ENCODE assay signal across 10 mouse cellular contexts in the genomic region with DNA sequence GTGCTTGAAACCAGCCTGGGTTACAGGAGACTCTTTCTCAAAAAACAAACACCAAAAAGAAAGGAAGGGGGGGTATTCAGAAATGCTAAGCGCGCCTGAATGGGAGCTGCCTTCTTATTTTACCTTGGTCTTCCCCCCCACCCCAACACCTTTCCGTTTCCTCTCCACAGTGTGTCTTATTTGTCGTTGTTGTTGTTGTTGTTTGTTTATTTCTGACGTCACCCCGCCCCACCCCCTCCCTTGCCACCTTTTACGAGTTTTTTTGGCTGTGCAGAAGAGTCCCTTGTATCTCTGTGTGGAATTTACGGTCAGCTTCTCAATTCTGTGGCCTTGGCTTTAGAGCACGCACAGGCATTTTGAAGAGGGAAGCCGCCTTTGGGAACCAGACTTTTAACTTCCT. TPM values are rescaled to one million over a fixed set of nuclear protein-coding genes. Genes with fewer than 3 reads are reported as not detected.
DNase-seq lines count a peak whose midpoint lies in the region; ATAC-seq and TF ChIP-seq lines count a peak whose summit lies in the region.
"Had no signal": no experiment of that assay in that cellular context is flagged by ENCODE, and none has a peak within 500 bp of the region (broad histone marks: within the 10 kb centered on the region; RNA-seq: fewer than 3 reads in every experiment).

No protein-coding gene starts in this region.

- no peak for TF ChIP-seq RAD21 in CH12.LX (IDR thresholded peaks at IDR 0.05; ENCODE audit: low read depth, low read length)

- TF ChIP-seq POLR2A in CH12.LX (IDR thresholded peaks at IDR 0.05; ENCODE audit: low read depth, low read length): no peak

- no peak overlapping the region for H3K27ac ChIP-seq in heart, embryonic 16.5 days (ENCODE audit: low read length)
- H3K27ac ChIP-seq in CH12.LX (ENCODE audit: insufficient read depth, low read depth): no peak overlapping the region
- no peak overlapping the region for H3K27ac ChIP-seq in hindbrain, embryonic 12.5 days
- peak overlapping the region; percentile 75 for H3K27ac ChIP-seq in liver, postnatal 0 days (ENCODE audit: low read depth)
- H3K27ac ChIP-seq: liver, embryonic 14.5 days had no signal

- 57% methylated on average over 10 of the region's 10 CpGs for WGBS in heart, embryonic 16.5 days
- WGBS in hindbrain, embryonic 12.5 days: 72% methylated on average over 10 of the region's 10 CpGs
- WGBS in liver, postnatal 0 days (ENCODE audit: insufficient replicate concordance): 41% methylated on average over 10 of the region's 10 CpGs

- intact Hi-C loops in heart, postnatal 25 days (cut with DNase I): no loop called here

- no peaks in the 10 kb centered on the region for H3K9me3 ChIP-seq in heart, embryonic 16.5 days (replicated peaks; ENCODE audit: control insufficient read depth, low read length)
- H3K9me3 ChIP-seq in CH12.LX (replicated peaks; ENCODE audit: low read length): no peaks in the 10 kb centered on the region
- H3K9me3 ChIP-seq in hindbrain, embryonic 12.5 days (replicated peaks): no peaks in the 10 kb centered on the region
- H3K9me3 ChIP-seq in liver, postnatal 0 days (ENCODE audit: low read length): no peaks in the 10 kb centered on the region

- no peak for TF ChIP-seq CTCF in CH12.LX (conservative IDR thresholded peaks at IDR 0.05 in 1 of 2, IDR thresholded peaks at IDR 0.05 in 1 of 2; ENCODE audit: low read depth in 2 of 2, low read length in 2 of 2)
- no peak for TF ChIP-seq CTCF in liver, postnatal 0 days (IDR thresholded peaks at IDR 0.05; ENCODE audit: low read depth)

- H3K9ac ChIP-seq in heart, embryonic 16.5 days (ENCODE audit: low read length): peak overlapping the region; percentile 74
- H3K9ac ChIP-seq in CH12.LX (ENCODE audit: insufficient read depth, low read depth): peak overlapping the region; percentile 75; the same call in 1 of the 2 replicates
- H3K9ac ChIP-seq in hindbrain, embryonic 12.5 days: no peak overlapping the region; the same call in 1 of the 2 replicates
- H3K9ac ChIP-seq in liver, postnatal 0 days (replicated peaks): peak overlapping the region; percentile 63; the same call in 1 of the 2 replicates

- peaks cover 11% of the 10 kb centered on the region; the same call in 1 of the 2 replicates for H3K79me2 ChIP-seq in CH12.LX (replicated peaks; ENCODE audit: control insufficient read depth, extremely low read depth, insufficient read depth, poor library complexity, severe bottlenecking)

- H3K36me3 ChIP-seq in heart, embryonic 16.5 days (ENCODE audit: control insufficient read depth, insufficient read depth): no peaks in the 10 kb centered on the region
- peaks cover 0 to 24% of the 10 kb centered on the region in 2 experiments for H3K36me3 ChIP-seq in CH12.LX (replicated peaks in 1 of 2; ENCODE audit: control insufficient read depth in 1 of 2, insufficient read depth in 1 of 2, low read length in 1 of 2)
- no peaks in the 10 kb centered on the region for H3K36me3 ChIP-seq in hindbrain, embryonic 12.5 days
- H3K36me3 ChIP-seq in liver, postnatal 0 days (replicated peaks; ENCODE audit: insufficient read depth, low read length): no peaks in the 10 kb centered on the region

- in situ Hi-C loops in CH12.LX (cut with MboI; ENCODE audit: low pct_ligation_motif_present, low pct_unique_long_range_greater_than_20kb, low sequenced_read_pairs): no loop called here

- no peaks in the 10 kb centered on the region for H3K27me3 ChIP-seq in heart, embryonic 16.5 days (ENCODE audit: control insufficient read depth, insufficient read depth, low read length)
- H3K27me3 ChIP-seq in CH12.LX (replicated peaks): no peaks in the 10 kb centered on the region
- H3K27me3 ChIP-seq in hindbrain, embryonic 12.5 days: peaks cover 2% of the 10 kb centered on the region
- H3K27me3 ChIP-seq in liver, postnatal 0 days (ENCODE audit: insufficient read depth, low read length): no peaks in the 10 kb centered on the region

- TF ChIP-seq EP300 in CH12.LX (IDR thresholded peaks at IDR 0.05; ENCODE audit: low read length): no peak
- TF ChIP-seq EP300 in liver, postnatal 0 days (IDR thresholded peaks at IDR 0.05; ENCODE audit: low read depth): no peak

- H3K4me1 ChIP-seq in heart, embryonic 16.5 days (ENCODE audit: control insufficient read depth, insufficient read depth, low read length): peaks cover 6% of the 10 kb centered on the region; the same call in 1 of the 2 replicates
- H3K4me1 ChIP-seq in CH12.LX (ENCODE audit: control insufficient read depth in 1 of 2, insufficient read depth in 2 of 2): peaks cover 2 to 39% of the 10 kb centered on the region in 2 experiments; a peak in 3 of 4 replicates
- peaks cover 15% of the 10 kb centered on the region for H3K4me1 ChIP-seq in hindbrain, embryonic 12.5 days
- H3K4me1 ChIP-seq in liver, postnatal 0 days (ENCODE audit: insufficient read depth): peaks cover 6% of the 10 kb centered on the region

- dilution Hi-C loops in CH12.LX (cut with MboI; ENCODE audit: extremely low pct_ligation_motif_present, extremely low pct_unique_long_range_greater_than_20kb, low sequenced_read_pairs): no loop called here

- H3K4me2 ChIP-seq in heart, embryonic 16.5 days (ENCODE audit: low read depth, low read length): peak overlapping the region; percentile 96
- peak overlapping the region; percentile 76 for H3K4me2 ChIP-seq in CH12.LX (ENCODE audit: insufficient read depth, low read depth, poor library complexity, severe bottlenecking)
- peak overlapping the region; percentile 94; the same call in 1 of the 2 replicates for H3K4me2 ChIP-seq in hindbrain, embryonic 12.5 days (replicated peaks)
- peak overlapping the region; percentile 81 for H3K4me2 ChIP-seq in liver, postnatal 0 days (ENCODE audit: low read depth, low read length)

- peak overlapping the region; percentile 62 for H3K4me3 ChIP-seq in heart, embryonic 16.5 days (ENCODE audit: low read length)
- peak overlapping the region; percentile 71 to 84 (median 75) for H3K4me3 ChIP-seq in CH12.LX (replicated peaks in 1 of 3; ENCODE audit: low read depth in 2 of 3, low read length in 2 of 3, poor library complexity in 1 of 3)
- H3K4me3 ChIP-seq in hindbrain, embryonic 12.5 days: 0 out of 2 replicates have a peak overlapping the region, but pooled peaks have one; percentile 47
- H3K4me3 ChIP-seq in liver, postnatal 0 days (ENCODE audit: low read depth, low read length): peak overlapping the region; percentile 62

- DNase-seq in heart, postnatal 25 days (ENCODE audit: low spot score): no peak
- DNase-seq in CH12.LX (ENCODE audit: extremely low read depth): no peak
- no peak for DNase-seq in liver, postnatal 0 days
- DNase-seq in yolk sac, embryonic 10.5 days (ENCODE audit: low spot score): no peak
- no peak for DNase-seq in layer of hippocampus, adult 11-12 months (ENCODE audit: low spot score)
- DNase-seq in cerebellum, postnatal 14 days: no peak
- DNase-seq: right cerebral cortex, postnatal 14 days had no signal

- no peak for ATAC-seq in heart, embryonic 16.5 days (replicated peaks; ENCODE audit: extremely low read depth, insufficient read depth, low FRiP score)
- ATAC-seq in hindbrain, embryonic 12.5 days (ENCODE audit: low FRiP score): no peak
- ATAC-seq in liver, postnatal 0 days: no peak

TF ChIP-seq in CH12.LX, 34 proteins besides CTCF, POLR2A, EP300 and RAD21 (continues in another document):
- TF ChIP-seq MAZ (IDR thresholded peaks at IDR 0.05; ENCODE audit: low read depth, low read length): no peak
- no peak for TF ChIP-seq TBP (conservative IDR thresholded peaks at IDR 0.05; ENCODE audit: low read depth, low read length)
- no peak for TF ChIP-seq POLR2AphosphoS2 (IDR thresholded peaks at IDR 0.05; ENCODE audit: low read depth, low read length)
- TF ChIP-seq UBTF (IDR thresholded peaks at IDR 0.05; ENCODE audit: low read depth, low read length): no peak
- TF ChIP-seq USF2 (conservative IDR thresholded peaks at IDR 0.05; ENCODE audit: low read depth, low read length): no peak
- no peak for TF ChIP-seq MYC (IDR thresholded peaks at IDR 0.05; ENCODE audit: low read depth, low read length)
- TF ChIP-seq MAX (IDR thresholded peaks at IDR 0.05; ENCODE audit: low read length): no peak
- TF ChIP-seq ZC3H11A (IDR thresholded peaks at IDR 0.05; ENCODE audit: low read depth, low read length): no peak

RNA-seq across cellular contexts. Expression of a gene that starts 1.1 kb away (rescaled TPM):
- 7.7 and 11.5 TPM in 2 replicates for polyA plus RNA-seq in heart, embryonic 16.5 days (2015; fragmentation: Nextera tagmentation; extraction: Ambion mirVana)
- 1 to 10 TPM; 4.2 to 4.7 TPM for total RNA-seq in heart, postnatal 25 days (2021)
- total RNA-seq in CH12.LX (2012; rRNA removed) (14.8 and 15.1 TPM in 2 replicates), CH12.LX (2014; rRNA removed) (20.0 and 20.5 TPM in 2 replicates)
- polyA plus RNA-seq in CH12.LX (2012; ENCODE audit: insufficient read length, low read depth): 24.7 and 25.6 TPM in 2 replicates
- 2.9 and 4.3 TPM in 2 replicates for polyA plus RNA-seq in hindbrain, embryonic 12.5 days (2016; fragmentation: Nextera tagmentation; extraction: Ambion mirVana)
- 5.7 and 7.0 TPM in 2 replicates for polyA plus RNA-seq in liver, postnatal 0 days (2015; fragmentation: Nextera tagmentation; extraction: Ambion mirVana)

RNA-seq across cellular contexts. Expression of a gene that starts 5.5 kb away (rescaled TPM):
- polyA plus RNA-seq in heart, embryonic 16.5 days (2015; fragmentation: Nextera tagmentation; extraction: Ambion mirVana): 7.2 and 7.5 TPM in 2 replicates
- 1 to 10 TPM; 2.2 to 2.5 TPM for total RNA-seq in heart, postnatal 25 days (2021)
- 5.7 and 6.7 TPM in 2 replicates for total RNA-seq in CH12.LX (2012; rRNA removed)
- total RNA-seq in CH12.LX (2014; rRNA removed): 2.8 and 3.8 TPM in 2 replicates
- polyA plus RNA-seq in CH12.LX (2012; ENCODE audit: insufficient read length, low read depth): 13.6 and 15.9 TPM in 2 replicates
- 14.0 and 15.1 TPM in 2 replicates for polyA plus RNA-seq in hindbrain, embryonic 12.5 days (2016; fragmentation: Nextera tagmentation; extraction: Ambion mirVana)
- 2.9 and 3.1 TPM in 2 replicates for polyA plus RNA-seq in liver, postnatal 0 days (2015; fragmentation: Nextera tagmentation; extraction: Ambion mirVana)

RNA-seq across cellular contexts. Expression of a gene that starts 55.9 kb away (rescaled TPM):
- polyA plus RNA-seq in heart, embryonic 16.5 days (2015; fragmentation: Nextera tagmentation; extraction: Ambion mirVana): 0.18 TPM in 1 of 2 replicates, not detected in the other
- total RNA-seq in heart, postnatal 25 days (2021): not detected
- total RNA-seq in CH12.LX (2012; rRNA removed) (0.17 and 0.21 TPM in 2 replicates), CH12.LX (2014; rRNA removed) (0.58 and 0.86 TPM in 2 replicates)
- 0.70 and 0.84 TPM in 2 replicates for polyA plus RNA-seq in CH12.LX (2012; ENCODE audit: insufficient read length, low read depth)
- 0.17 TPM in 1 of 2 replicates, not detected in the other for polyA plus RNA-seq in hindbrain, embryonic 12.5 days (2016; fragmentation: Nextera tagmentation; extraction: Ambion mirVana)
- 0.14 TPM in 1 of 2 replicates, not detected in the other for polyA plus RNA-seq in liver, postnatal 0 days (2015; fragmentation: Nextera tagmentation; extraction: Ambion mirVana)

RNA-seq across cellular contexts. Expression of a gene that starts 56.6 kb away (rescaled TPM):
- not detected in 2 replicates for polyA plus RNA-seq in heart, embryonic 16.5 days (2015; fragmentation: Nextera tagmentation; extraction: Ambion mirVana)
- not detected for total RNA-seq in heart, postnatal 25 days (2021)
- total RNA-seq in CH12.LX (2012; rRNA removed) (not detected in 2 replicates), CH12.LX (2014; rRNA removed) (not detected in 2 replicates)
- not detected in 2 replicates for polyA plus RNA-seq in CH12.LX (2012; ENCODE audit: insufficient read length, low read depth)
- polyA plus RNA-seq in hindbrain, embryonic 12.5 days (2016; fragmentation: Nextera tagmentation; extraction: Ambion mirVana): 0.27 TPM in 1 of 2 replicates, not detected in the other
- polyA plus RNA-seq in liver, postnatal 0 days (2015; fragmentation: Nextera tagmentation; extraction: Ambion mirVana): not detected in 2 replicates
- polyA plus RNA-seq: liver, embryonic 14.5 days had no signal
